Comparison of ENCODE assay signal across 19 mouse cellular contexts in the genomic region with DNA sequence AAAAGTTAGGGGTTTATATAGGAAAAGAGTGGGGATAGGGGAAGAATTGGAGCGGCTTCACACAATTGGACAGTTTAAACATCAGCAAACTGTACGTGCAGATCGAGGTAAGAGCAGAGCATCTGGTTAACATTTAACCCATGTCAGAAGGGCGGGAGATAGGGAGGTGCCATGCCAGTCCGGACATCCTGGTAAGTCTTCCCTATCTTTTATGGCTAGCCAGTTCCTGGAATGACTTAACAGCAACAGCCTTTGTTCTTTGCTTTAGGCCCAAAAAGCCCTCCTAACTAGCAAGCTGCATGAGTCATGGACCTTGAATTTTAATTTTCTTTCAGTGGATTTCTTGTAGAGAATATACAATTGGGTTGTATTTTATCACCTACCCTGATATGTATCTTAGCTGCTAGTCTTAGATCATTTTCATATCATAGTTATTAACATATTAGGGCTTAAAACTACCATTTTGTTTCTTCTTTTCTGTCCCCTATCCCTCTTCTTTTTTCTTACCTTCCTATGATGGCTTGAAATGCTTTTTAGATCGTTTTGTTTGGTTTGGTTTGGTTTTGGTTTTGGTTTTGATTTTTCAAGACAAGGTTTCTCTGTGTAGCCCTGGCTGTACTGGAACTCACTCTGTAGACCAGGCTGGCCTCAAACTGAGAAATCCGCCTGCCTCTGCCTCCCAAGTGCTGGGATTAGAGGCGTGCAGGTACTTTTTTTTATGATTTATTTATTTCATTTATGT. TPM values are rescaled to one million over a fixed set of nuclear protein-coding genes. Genes with fewer than 3 reads are reported as not detected.
DNase-seq lines count a peak whose midpoint lies in the region; ATAC-seq and TF ChIP-seq lines count a peak whose summit lies in the region.
"Not testable (repeated sequence)": the region's sequence is repeated elsewhere in the genome, so short reads cannot be mapped to it uniquely, and the experiment has no call there.
"Had no signal": no experiment of that assay in that cellular context is flagged by ENCODE, and none has a peak within 500 bp of the region (broad histone marks: within the 10 kb centered on the region; RNA-seq: fewer than 3 reads in every experiment).

No protein-coding gene starts in this region.

- TF ChIP-seq EP300 in stomach, postnatal 0 days (optimal IDR thresholded peaks at IDR 0.05): not testable (repeated sequence)

- H3K4me1 ChIP-seq in intestine, embryonic 15.5 days (replicated peaks); intestine, postnatal 0 days (replicated peaks; ENCODE audit: control insufficient read depth, insufficient read depth, low read length); stomach, postnatal 0 days (replicated peaks; ENCODE audit: control insufficient read depth, insufficient read depth): not testable (repeated sequence)

- not testable (repeated sequence) for H3K4me3 ChIP-seq in intestine, embryonic 15.5 days (replicated peaks); intestine, postnatal 0 days (ENCODE audit: low read depth, low read length); stomach, postnatal 0 days (ENCODE audit: low read depth, low read length)

- not testable (repeated sequence) for H3K27ac ChIP-seq in intestine, embryonic 15.5 days; intestine, postnatal 0 days (ENCODE audit: low read depth, low read length); stomach, postnatal 0 days (replicated peaks)

- not testable (repeated sequence) for H3K9ac ChIP-seq in intestine, embryonic 15.5 days; intestine, postnatal 0 days (ENCODE audit: low read depth, low read length); stomach, postnatal 0 days (ENCODE audit: low read length)

- H3K4me2 ChIP-seq in intestine, embryonic 15.5 days (replicated peaks); intestine, postnatal 0 days (replicated peaks; ENCODE audit: low read depth); stomach, postnatal 0 days (replicated peaks; ENCODE audit: low read depth): not testable (repeated sequence)

- not testable (repeated sequence) for H3K9me3 ChIP-seq in intestine, embryonic 15.5 days; intestine, postnatal 0 days (ENCODE audit: control insufficient read depth); stomach, postnatal 0 days (ENCODE audit: control insufficient read depth, low read length)

- peak; percentile 48 for ATAC-seq in activated CD4-positive, CD25-positive, alpha-beta regulatory T cell, adult 4 months
- peak; percentile 80 for ATAC-seq in intestine, embryonic 15.5 days
- ATAC-seq in intestine, postnatal 0 days: peak; percentile 78
- not testable (repeated sequence) for ATAC-seq in stomach, postnatal 0 days (ENCODE audit: low FRiP score, low TSS enrichment)

- not testable (repeated sequence) for H3K36me3 ChIP-seq in intestine, embryonic 15.5 days; intestine, postnatal 0 days (ENCODE audit: control insufficient read depth, insufficient read depth); stomach, postnatal 0 days (ENCODE audit: control insufficient read depth, insufficient read depth, low read length)

- TF ChIP-seq CTCF in intestine, postnatal 0 days (IDR thresholded peaks at IDR 0.05; ENCODE audit: low read depth); stomach, postnatal 0 days (IDR thresholded peaks at IDR 0.05; ENCODE audit: low read depth): not testable (repeated sequence)

- peak; percentile 24 for DNase-seq in CD4-positive helper T cell, adult 2 months (ENCODE audit: low read depth, low spot score)
- DNase-seq in induced T-regulatory cell, adult 2 months (ENCODE audit: low read depth): peak; percentile 55
- DNase-seq in large intestine, adult 2 months (ENCODE audit: low read depth, low spot score): peak; percentile 55
- peak; percentile 24 for DNase-seq in stomach, postnatal 0 days (ENCODE audit: low spot score)

- 64% methylated on average over 8 of the region's 8 CpGs for WGBS in intestine, embryonic 15.5 days
- 48% methylated on average over 8 of the region's 8 CpGs for WGBS in intestine, postnatal 0 days
- WGBS in large intestine, adult 2 months: 35% methylated on average over 8 of the region's 8 CpGs
- WGBS in stomach, postnatal 0 days: 71% methylated on average over 8 of the region's 8 CpGs

- not testable (repeated sequence) for H3K27me3 ChIP-seq in intestine, embryonic 15.5 days (replicated peaks); intestine, postnatal 0 days (replicated peaks; ENCODE audit: control insufficient read depth, insufficient read depth, low read length); stomach, postnatal 0 days (ENCODE audit: control insufficient read depth, insufficient read depth, low read length)

RNA-seq across cellular contexts. Expression of gene Art2b, which starts 27.6 kb away (rescaled TPM):
- 100 to 1,000 TPM in 1 of 2 experiments, 10 to 100 TPM in 1; 54.4 to 136 TPM for polyA plus RNA-seq in activated CD4-positive, CD25-positive, alpha-beta regulatory T cell, adult 4 months (2017; shearing (Covaris generic))
- polyA plus RNA-seq in intestine, embryonic 15.5 days (2015; fragmentation: Nextera tagmentation; extraction: Ambion mirVana): 0.47 and 0.55 TPM in 2 replicates
- polyA plus RNA-seq in intestine, postnatal 0 days (2015; fragmentation: Nextera tagmentation; extraction: Ambion mirVana): 0.24 and 0.56 TPM in 2 replicates
- 2.7 and 3.1 TPM in 2 replicates for polyA plus RNA-seq in large intestine, adult 2 months (2012; rRNA removed)
- not detected in 2 replicates for polyA plus RNA-seq in stomach, postnatal 0 days (2015; fragmentation: Nextera tagmentation; extraction: Ambion mirVana)
- polyA plus RNA-seq: adrenal gland, adult 2 months; brain, embryonic 14.5 days; embryonic facial prominence, embryonic 11.5 days; embryonic facial prominence, embryonic 13.5 days; embryonic facial prominence, embryonic 15.5 days; erythroblast, embryonic 14.5 days; forebrain, embryonic 10.5 days; forebrain, embryonic 12.5 days; forebrain, embryonic 14.5 days; forebrain, embryonic 16.5 days; G1E; Patski had no signal

RNA-seq across cellular contexts. Expression of gene Clpb, which starts 50.5 kb away (rescaled TPM):
- polyA plus RNA-seq in activated CD4-positive, CD25-positive, alpha-beta regulatory T cell, adult 4 months (2017; shearing (Covaris generic)): 10 to 100 TPM in 1 of 2 experiments, 1 to 10 TPM in 1; 8.8 to 13.3 TPM
- polyA plus RNA-seq in intestine, embryonic 15.5 days (2015; fragmentation: Nextera tagmentation; extraction: Ambion mirVana): 51.4 and 53.0 TPM in 2 replicates
- 14.3 and 14.9 TPM in 2 replicates for polyA plus RNA-seq in intestine, postnatal 0 days (2015; fragmentation: Nextera tagmentation; extraction: Ambion mirVana)
- 21.2 and 24.6 TPM in 2 replicates for polyA plus RNA-seq in large intestine, adult 2 months (2012; rRNA removed)
- polyA plus RNA-seq in stomach, postnatal 0 days (2015; fragmentation: Nextera tagmentation; extraction: Ambion mirVana): 38.6 and 40.2 TPM in 2 replicates

Comparison
In these comparisons a context has a peak if more than half of its experiments do, and no peak if none do; other contexts are left out.
1. RNA of gene Art2b, which starts 27.6 kb away (polyA plus RNA-seq): 54.4 to 136 TPM in activated CD4-positive, CD25-positive, alpha-beta regulatory T cell, adult 4 months; 2.7 to 3.1 TPM in large intestine, adult 2 months, 0.24 to 0.56 TPM in intestine, postnatal 0 days, 0.47 to 0.55 TPM in intestine, embryonic 15.5 days and not detected in stomach, postnatal 0 days; every median in the first group is over 10 times any median in the second.
2. Peak in every context shown above with its lines, with median percentiles within 50 percentile points of each other: DNase-seq.